Mouse (Mus musculus): ENCODE measurements around the gene Gm28230. TPM values are rescaled to one million over a fixed set of nuclear protein-coding genes. Genes with fewer than 3 reads are reported as not detected.

The Gm28230 gene
- total and polyA plus RNA-seq, 3 experiments: not detected

DNA sequence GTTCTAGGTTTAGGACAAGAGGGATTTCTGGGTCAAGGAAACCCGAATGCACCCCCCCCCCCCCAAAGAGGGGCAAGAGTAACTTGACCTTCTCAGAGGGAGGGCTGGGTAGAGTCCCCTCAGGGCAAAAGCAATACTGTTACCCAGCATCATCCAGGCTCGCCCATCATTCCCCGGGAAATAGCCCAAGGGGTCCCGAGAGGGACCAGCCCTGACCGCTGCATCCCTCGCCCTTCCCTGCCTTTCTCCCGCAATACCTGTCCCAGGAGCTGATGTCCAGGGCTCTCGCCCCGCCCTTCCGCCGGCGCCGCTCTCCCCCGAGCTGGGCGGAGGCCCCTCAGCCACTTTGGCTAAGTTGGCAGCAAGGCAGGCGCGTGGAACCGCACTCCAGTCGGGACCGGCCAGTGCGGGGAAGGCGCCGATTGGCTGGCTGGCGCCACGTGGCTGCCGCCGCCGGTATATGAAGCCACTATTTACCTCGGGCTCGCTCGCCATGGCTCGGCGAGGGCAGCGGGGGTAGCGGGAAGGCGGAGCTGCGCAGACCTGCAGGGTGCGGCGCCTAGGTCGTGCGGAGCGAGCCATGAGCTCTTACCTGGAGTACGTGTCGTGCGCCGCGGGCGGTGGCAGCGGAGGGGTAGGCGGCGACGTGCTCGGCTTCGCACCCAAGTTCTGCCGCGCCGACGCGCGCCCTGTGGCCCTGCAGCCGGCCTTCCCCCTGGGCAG, 36.2 kb downstream of the Gm28230 start, which contains the start of gene Hoxd1:
Gene Hoxd1 (plus strand): TSS at position 459 of the 723 bp plus-strand sequence.
- TF ChIP-seq MEF2A (IDR thresholded peaks at IDR 0.05; ENCODE audit: extremely low read depth, insufficient replicate concordance, low read depth, low read length, poor library complexity, severe bottlenecking) (no peak), SIN3A (IDR thresholded peaks at IDR 0.05; ENCODE audit: low read length) (no peak), HCFC1 (IDR thresholded peaks at IDR 0.05; ENCODE audit: low read depth, low read length) (no peak), CHD1 (IDR thresholded peaks at IDR 0.05; ENCODE audit: low read depth, low read length) (no peak), CHD2 (IDR thresholded peaks at IDR 0.05; ENCODE audit: low read length) (no peak), ELF1 (IDR thresholded peaks at IDR 0.05; ENCODE audit: low read depth, low read length) (no peak), JUND (IDR thresholded peaks at IDR 0.05; ENCODE audit: low read depth, low read length) (no peak), RCOR1 (IDR thresholded peaks at IDR 0.05; ENCODE audit: low read depth, low read length) (no peak), SMC3 (IDR thresholded peaks at IDR 0.05; ENCODE audit: low read depth, low read length) (no peak)
- Histone ChIP-seq H3K9ac (ENCODE audit: control insufficient read depth, low read depth, low read length, poor library complexity, severe bottlenecking) (no peak within 1 kb of the TSS), H3K27me3 (ENCODE audit: control insufficient read depth in 1 of 2, insufficient read depth in 2 of 2, low read length in 2 of 2) (peaks cover 0 to 2% of the 10 kb centered on the region in 2 experiments; a peak in 3 of 4 replicates)

DNA sequence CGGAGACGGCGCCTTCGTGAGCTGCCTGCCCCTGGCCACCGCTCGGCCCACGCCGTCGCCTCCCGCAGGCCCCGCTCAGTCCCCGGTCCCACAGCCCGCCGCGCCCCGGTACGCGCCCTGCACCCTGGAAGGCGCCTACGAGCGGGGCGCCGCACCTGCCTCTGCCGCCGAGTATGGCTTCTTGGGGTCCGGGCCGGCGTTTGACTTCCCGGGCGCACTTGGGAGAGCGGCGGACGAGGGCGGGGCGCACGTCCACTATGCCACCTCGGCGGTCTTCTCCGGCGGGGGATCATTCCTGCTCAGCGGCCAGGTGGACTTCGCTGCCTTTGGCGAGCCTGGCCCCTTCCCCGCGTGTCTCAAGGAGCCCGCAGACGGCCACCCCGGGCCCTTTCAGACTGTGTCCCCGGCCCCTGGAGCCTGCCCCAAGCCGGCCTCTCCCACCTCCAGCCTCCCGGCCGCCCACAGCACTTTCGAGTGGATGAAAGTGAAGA, 36.8 kb downstream of the Gm28230 start:
- no peaks in the 10 kb centered on the region for H3K79me2 ChIP-seq (ENCODE audit: control insufficient read depth, insufficient read depth, low read length, poor library complexity)
- H3K27me3 ChIP-seq (ENCODE audit: control insufficient read depth in 1 of 2, insufficient read depth in 2 of 2, low read length in 2 of 2): peaks cover 0 to 3% of the 10 kb centered on the region in 2 experiments; a peak in 3 of 4 replicates
- no peaks in the 10 kb centered on the region for H3K4me1 ChIP-seq (ENCODE audit: control insufficient read depth in 1 of 2, insufficient read depth in 2 of 2, low read length in 2 of 2)
- no peaks in the 10 kb centered on the region for H3K9me3 ChIP-seq (replicated peaks; ENCODE audit: insufficient read depth, low read length)
- DNase-seq (ENCODE audit: low read depth, low spot score): no peak
- TF ChIP-seq MXI1 (IDR thresholded peaks at IDR 0.05; ENCODE audit: low read depth, low read length): no peak
- TF ChIP-seq CHD1 (IDR thresholded peaks at IDR 0.05; ENCODE audit: low read depth, low read length): no peak
- no peak for TF ChIP-seq POLR2A (IDR thresholded peaks at IDR 0.05; ENCODE audit: control insufficient read depth in 1 of 2, insufficient read depth in 1 of 2, low read depth in 1 of 2, low read length in 2 of 2, poor library complexity in 1 of 2)
- no peak for TF ChIP-seq E2F4 (IDR thresholded peaks at IDR 0.05; ENCODE audit: borderline replicate concordance, low read depth, low read length)
- no peak for TF ChIP-seq CTCF (IDR thresholded peaks at IDR 0.05 in 2 of 3, conservative IDR thresholded peaks at IDR 0.05 in 1 of 3; ENCODE audit: control insufficient read depth in 1 of 3, insufficient read depth in 1 of 3, low read depth in 2 of 3, low read length in 3 of 3, poor library complexity in 1 of 3, severe bottlenecking in 1 of 3)
- no peak for TF ChIP-seq SIN3A (IDR thresholded peaks at IDR 0.05; ENCODE audit: low read length)
- H3K4me3 ChIP-seq (ENCODE audit: control insufficient read depth in 1 of 2, insufficient read depth in 1 of 2, low read depth in 2 of 2, low read length in 2 of 2): no peak overlapping the region
- no peaks in the 10 kb centered on the region for H3K36me3 ChIP-seq (ENCODE audit: control insufficient read depth in 1 of 2, insufficient read depth in 2 of 2, low read length in 2 of 2)
- H3K9ac ChIP-seq (ENCODE audit: control insufficient read depth, low read depth, low read length, poor library complexity, severe bottlenecking): no peak overlapping the region
- no peak overlapping the region for H3K27ac ChIP-seq (ENCODE audit: control insufficient read depth, low read depth, low read length)

More for the DNA sequence above, 36.2 kb downstream of the Gm28230 start, which contains the start of gene Hoxd1:
- Histone ChIP-seq H3K9me3 (replicated peaks; ENCODE audit: insufficient read depth, low read length) (no peaks in the 10 kb centered on the region), H3K4me3 (ENCODE audit: control insufficient read depth in 1 of 2, insufficient read depth in 1 of 2, low read depth in 2 of 2, low read length in 2 of 2) (no peak within 1 kb of the TSS), H3K27ac (ENCODE audit: control insufficient read depth, low read depth, low read length) (no peak within 1 kb of the TSS), H3K4me1 (ENCODE audit: control insufficient read depth in 1 of 2, insufficient read depth in 2 of 2, low read length in 2 of 2) (no peaks in the 10 kb centered on the region), H3K79me2 (ENCODE audit: control insufficient read depth, insufficient read depth, low read length, poor library complexity) (no peaks in the 10 kb centered on the region), H3K36me3 (ENCODE audit: control insufficient read depth in 1 of 2, insufficient read depth in 2 of 2, low read length in 2 of 2) (no peaks in the 10 kb centered on the region)
- DNase-seq (ENCODE audit: low read depth, low spot score): no peak

DNA sequence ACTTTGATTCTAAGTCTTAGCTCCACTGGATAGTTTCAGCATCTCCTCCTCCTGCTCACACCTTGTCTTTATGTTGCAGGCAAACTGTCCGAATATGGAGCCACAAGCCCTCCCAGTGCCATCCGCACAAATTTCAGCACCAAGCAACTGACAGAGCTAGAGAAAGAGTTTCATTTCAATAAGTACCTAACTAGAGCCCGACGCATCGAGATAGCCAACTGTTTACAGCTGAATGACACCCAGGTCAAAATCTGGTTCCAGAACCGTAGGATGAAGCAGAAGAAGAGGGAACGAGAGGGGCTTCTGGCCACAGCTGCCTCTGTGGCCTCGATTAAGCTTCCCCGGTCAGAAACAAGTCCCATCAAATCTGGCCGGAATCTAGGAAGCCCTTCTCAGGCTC, 37.4 kb downstream of the Gm28230 start:
- H3K27me3 ChIP-seq (ENCODE audit: control insufficient read depth in 1 of 2, insufficient read depth in 2 of 2, low read length in 2 of 2): peaks cover 0 to 4% of the 10 kb centered on the region in 2 experiments; a peak in 3 of 4 replicates
- no peaks in the 10 kb centered on the region for H3K4me1 ChIP-seq (ENCODE audit: control insufficient read depth in 1 of 2, insufficient read depth in 2 of 2, low read length in 2 of 2)
- no peak for TF ChIP-seq MXI1 (IDR thresholded peaks at IDR 0.05; ENCODE audit: low read depth, low read length)
- no peak for TF ChIP-seq ELF1 (IDR thresholded peaks at IDR 0.05; ENCODE audit: low read depth, low read length)
- TF ChIP-seq ZC3H11A (IDR thresholded peaks at IDR 0.05; ENCODE audit: low read depth, low read length): no peak
- TF ChIP-seq NRF1 (IDR thresholded peaks at IDR 0.05; ENCODE audit: insufficient read depth, low read depth, low read length, poor library complexity, severe bottlenecking): no peak
- TF ChIP-seq ZNF384 (IDR thresholded peaks at IDR 0.05; ENCODE audit: low read depth, low read length): no peak
- no peak overlapping the region for H3K9ac ChIP-seq (ENCODE audit: control insufficient read depth, low read depth, low read length, poor library complexity, severe bottlenecking)
- H3K27ac ChIP-seq (ENCODE audit: control insufficient read depth, low read depth, low read length): no peak overlapping the region
- no peak for DNase-seq (ENCODE audit: low read depth, low spot score)
- no peak overlapping the region for H3K4me3 ChIP-seq (ENCODE audit: control insufficient read depth in 1 of 2, insufficient read depth in 1 of 2, low read depth in 2 of 2, low read length in 2 of 2)
- H3K79me2 ChIP-seq (ENCODE audit: control insufficient read depth, insufficient read depth, low read length, poor library complexity): no peaks in the 10 kb centered on the region
- H3K9me3 ChIP-seq (replicated peaks; ENCODE audit: insufficient read depth, low read length): no peaks in the 10 kb centered on the region
- H3K36me3 ChIP-seq (ENCODE audit: control insufficient read depth in 1 of 2, insufficient read depth in 2 of 2, low read length in 2 of 2): no peaks in the 10 kb centered on the region
